In the genomic region with DNA sequence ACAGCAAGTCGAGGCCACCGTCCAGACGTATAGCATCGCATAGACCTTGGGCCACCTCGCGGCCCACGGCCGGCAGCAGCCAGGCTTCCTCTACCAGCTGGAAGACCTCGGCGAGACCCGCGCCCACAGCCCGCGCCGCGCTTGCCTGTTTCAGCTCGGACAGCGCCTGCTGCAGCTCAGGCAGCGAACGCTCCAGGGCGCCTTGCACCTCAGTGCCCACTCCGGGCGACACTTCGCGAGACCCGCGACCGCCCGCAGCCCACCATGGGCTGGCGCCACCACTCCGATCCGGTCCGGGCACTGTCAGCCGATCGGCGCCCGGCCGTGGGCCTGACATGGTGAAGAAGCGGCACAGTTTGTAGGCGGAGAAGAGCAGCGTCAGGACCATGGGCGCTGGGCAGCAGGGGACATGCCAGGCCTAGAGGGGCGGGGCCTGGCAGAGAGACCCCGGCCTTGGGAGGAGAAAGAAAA, we compare ENCODE assay signal across 8 mouse cellular contexts. TPM values are rescaled to one million over a fixed set of nuclear protein-coding genes. Genes with fewer than 3 reads are reported as not detected.
DNase-seq lines count a peak whose midpoint lies in the region; ATAC-seq and TF ChIP-seq lines count a peak whose summit lies in the region.

No protein-coding gene starts in this region.

- peak; percentile 76 for ATAC-seq in forebrain, embryonic 15.5 days (replicated peaks)
- ATAC-seq in stomach, embryonic 15.5 days (ENCODE audit: insufficient read depth, low FRiP score, low read depth), result no peak; the same call in 1 of the 2 replicates

- DNase-seq in liver, adult 2 months (ENCODE audit: extremely low read depth, low read depth, low spot score), result no peak
- no peak for DNase-seq in liver
- peak; percentile 26 for DNase-seq in kidney, postnatal 14 days
- peak; percentile 31 to 38 for DNase-seq in lung, postnatal 4 days
- DNase-seq in retina, postnatal 1 day, result no peak

- no peaks in the 10 kb centered on the region for H3K27me3 ChIP-seq in liver, adult 2 months (ENCODE audit: control insufficient read depth, insufficient read depth, low read length)
- H3K27me3 ChIP-seq in forebrain, embryonic 15.5 days, result no peaks in the 10 kb centered on the region
- peaks cover 35% of the 10 kb centered on the region for H3K27me3 ChIP-seq in stomach, embryonic 15.5 days (replicated peaks)

- TF ChIP-seq CTCF in liver, adult 2 months (IDR thresholded peaks at IDR 0.05; ENCODE audit: low read depth, low read length), result no peak
- no peak for TF ChIP-seq CTCF in bone marrow macrophage, adult 2 months (IDR thresholded peaks at IDR 0.05; ENCODE audit: low read depth, low read length)

- H3K4me3 ChIP-seq in liver, adult 2 months (ENCODE audit: insufficient read depth, low read depth, low read length), result peak overlapping the region; percentile 27; the same call in 1 of the 2 replicates
- H3K4me3 ChIP-seq in bone marrow macrophage, adult 2 months (ENCODE audit: insufficient read depth, low read length), result peak overlapping the region; percentile 59
- H3K4me3 ChIP-seq in forebrain, embryonic 15.5 days, result peak overlapping the region; percentile 92
- peak overlapping the region; percentile 52 for H3K4me3 ChIP-seq in stomach, embryonic 15.5 days (replicated peaks)

- peak overlapping the region; percentile 56 for H3K4me2 ChIP-seq in forebrain, embryonic 15.5 days (replicated peaks)
- peak overlapping the region; percentile 97 for H3K4me2 ChIP-seq in stomach, embryonic 15.5 days

- H3K27ac ChIP-seq in liver, adult 2 months (replicated peaks; ENCODE audit: insufficient read depth, low read depth, low read length), result no peak overlapping the region
- H3K27ac ChIP-seq in bone marrow macrophage, adult 2 months (ENCODE audit: insufficient read depth, low read depth, low read length), result no peak overlapping the region
- H3K27ac ChIP-seq in forebrain, embryonic 15.5 days (replicated peaks), result peak overlapping the region; percentile 96
- no peak overlapping the region for H3K27ac ChIP-seq in stomach, embryonic 15.5 days

- H3K36me3 ChIP-seq in liver, adult 2 months (ENCODE audit: control insufficient read depth, insufficient read depth, low read length), result peaks cover 5% of the 10 kb centered on the region
- H3K36me3 ChIP-seq in forebrain, embryonic 15.5 days, result no peaks in the 10 kb centered on the region
- no peaks in the 10 kb centered on the region for H3K36me3 ChIP-seq in stomach, embryonic 15.5 days

- peaks cover 13% of the 10 kb centered on the region; the same call in 1 of the 2 replicates for H3K79me2 ChIP-seq in liver, adult 2 months (ENCODE audit: control insufficient read depth, insufficient read depth, low read length)

- no peak overlapping the region; the same call in 1 of the 2 replicates for H3K9ac ChIP-seq in liver, adult 2 months (ENCODE audit: low read depth, low read length)
- peak overlapping the region; percentile 96 for H3K9ac ChIP-seq in forebrain, embryonic 15.5 days (replicated peaks)
- H3K9ac ChIP-seq in stomach, embryonic 15.5 days, result no peak overlapping the region

- 9% methylated on average over 43 of the region's 44 CpGs for WGBS in liver, adult 2 months
- under 1% methylated on average over 44 of the region's 44 CpGs for WGBS in forebrain, embryonic 15.5 days
- under 1% methylated on average over 44 of the region's 44 CpGs for WGBS in stomach, embryonic 15.5 days

- peaks cover 9% of the 10 kb centered on the region; the same call in 1 of the 2 replicates for H3K4me1 ChIP-seq in liver, adult 2 months (ENCODE audit: control insufficient read depth, insufficient read depth, low read length)
- H3K4me1 ChIP-seq in bone marrow macrophage, adult 2 months (ENCODE audit: control insufficient read depth, insufficient read depth, low read length), result 0 out of 2 replicates have a peak, but pooled peaks cover 4% of the 10 kb centered on the region
- peaks cover 30% of the 10 kb centered on the region for H3K4me1 ChIP-seq in forebrain, embryonic 15.5 days
- H3K4me1 ChIP-seq in stomach, embryonic 15.5 days, result peaks cover 14% of the 10 kb centered on the region

- H3K9me3 ChIP-seq in forebrain, embryonic 15.5 days, result no peaks in the 10 kb centered on the region
- no peaks in the 10 kb centered on the region for H3K9me3 ChIP-seq in stomach, embryonic 15.5 days

- no peak for TF ChIP-seq POLR2A in liver, adult 2 months (IDR thresholded peaks at IDR 0.05; ENCODE audit: extremely low read depth, insufficient read depth, low read length)
- TF ChIP-seq POLR2A in bone marrow macrophage, adult 2 months (IDR thresholded peaks at IDR 0.05; ENCODE audit: borderline replicate concordance, low read depth, low read length), result no peak

RNA-seq across cellular contexts. Expression of a gene that starts 0.4 kb away (rescaled TPM):
- 0.09 and 0.34 TPM in 2 replicates for total RNA-seq in liver, adult 2 months (2014; rRNA removed)
- polyA plus RNA-seq in liver, adult 2 months (2012; rRNA removed), result 0.21 and 0.24 TPM in 2 replicates
- polyA plus RNA-seq in bone marrow macrophage, adult 2 months (2012; ENCODE audit: insufficient read depth, insufficient read length, missing spikeins), result 1.5 and 2.0 TPM in 2 replicates
- polyA plus RNA-seq in forebrain, embryonic 15.5 days (2015; fragmentation: Nextera tagmentation; extraction: Ambion mirVana), result 48.3 and 54.8 TPM in 2 replicates
- 2.6 and 3.3 TPM in 2 replicates for polyA plus RNA-seq in stomach, embryonic 15.5 days (2015; fragmentation: Nextera tagmentation; extraction: Ambion mirVana)

RNA-seq across cellular contexts. Expression of a gene that starts 1.8 kb away (rescaled TPM):
- total RNA-seq in liver, adult 2 months (2014; rRNA removed), result 2,089 and 2,597 TPM in 2 replicates
- polyA plus RNA-seq in liver, adult 2 months (2012; rRNA removed), result 3,152 and 3,193 TPM in 2 replicates
- polyA plus RNA-seq in bone marrow macrophage, adult 2 months (2012; ENCODE audit: insufficient read depth, insufficient read length, missing spikeins), result not detected in 2 replicates
- polyA plus RNA-seq in forebrain, embryonic 15.5 days (2015; fragmentation: Nextera tagmentation; extraction: Ambion mirVana), result 69.0 and 76.3 TPM in 2 replicates
- polyA plus RNA-seq in stomach, embryonic 15.5 days (2015; fragmentation: Nextera tagmentation; extraction: Ambion mirVana), result 59.8 and 67.8 TPM in 2 replicates

RNA-seq across cellular contexts. Expression of a gene that starts 6.1 kb away (rescaled TPM):
- 0.34 and 0.37 TPM in 2 replicates for total RNA-seq in liver, adult 2 months (2014; rRNA removed)
- 0.36 and 0.91 TPM in 2 replicates for polyA plus RNA-seq in liver, adult 2 months (2012; rRNA removed)
- polyA plus RNA-seq in bone marrow macrophage, adult 2 months (2012; ENCODE audit: insufficient read depth, insufficient read length, missing spikeins), result not detected in 2 replicates
- polyA plus RNA-seq in forebrain, embryonic 15.5 days (2015; fragmentation: Nextera tagmentation; extraction: Ambion mirVana), result 0.41 TPM in 1 of 2 replicates, not detected in the other
- not detected in 2 replicates for polyA plus RNA-seq in stomach, embryonic 15.5 days (2015; fragmentation: Nextera tagmentation; extraction: Ambion mirVana)

RNA-seq across cellular contexts. Expression of a gene that starts 14.9 kb away (rescaled TPM):
- 7.7 and 10.8 TPM in 2 replicates for total RNA-seq in liver, adult 2 months (2014; rRNA removed)
- 5.9 and 6.1 TPM in 2 replicates for polyA plus RNA-seq in liver, adult 2 months (2012; rRNA removed)
- 21.9 TPM in 2 replicates for polyA plus RNA-seq in bone marrow macrophage, adult 2 months (2012; ENCODE audit: insufficient read depth, insufficient read length, missing spikeins)
- polyA plus RNA-seq in forebrain, embryonic 15.5 days (2015; fragmentation: Nextera tagmentation; extraction: Ambion mirVana), result 86.1 and 86.7 TPM in 2 replicates
- polyA plus RNA-seq in stomach, embryonic 15.5 days (2015; fragmentation: Nextera tagmentation; extraction: Ambion mirVana), result 45.5 and 47.2 TPM in 2 replicates

RNA-seq across cellular contexts. Expression of a gene that starts 14.9 kb away (rescaled TPM):
- 63.5 and 67.5 TPM in 2 replicates for total RNA-seq in liver, adult 2 months (2014; rRNA removed)
- 77.6 and 80.9 TPM in 2 replicates for polyA plus RNA-seq in liver, adult 2 months (2012; rRNA removed)
- polyA plus RNA-seq in bone marrow macrophage, adult 2 months (2012; ENCODE audit: insufficient read depth, insufficient read length, missing spikeins), result 26.1 and 27.0 TPM in 2 replicates
- 205 and 217 TPM in 2 replicates for polyA plus RNA-seq in forebrain, embryonic 15.5 days (2015; fragmentation: Nextera tagmentation; extraction: Ambion mirVana)
- polyA plus RNA-seq in stomach, embryonic 15.5 days (2015; fragmentation: Nextera tagmentation; extraction: Ambion mirVana), result 131 and 145 TPM in 2 replicates

Comparison
In these comparisons a context has a peak if more than half of its experiments do, and no peak if none do; other contexts are left out.
1. DNase-seq: peak in kidney, postnatal 14 days (single experiment) and lung, postnatal 4 days (2 of 2); none in liver, adult 2 months (single experiment), liver (single experiment) and retina, postnatal 1 day (single experiment).
2. H3K4me3 ChIP-seq: peak in every context shown above with its lines; median percentile 92 in forebrain, embryonic 15.5 days; 59 in bone marrow macrophage, adult 2 months; 52 in stomach, embryonic 15.5 days; 27 in liver, adult 2 months.
3. RNA of a gene that starts 0.4 kb away (polyA plus RNA-seq): 48.3 to 54.8 TPM in forebrain, embryonic 15.5 days; 2.6 to 3.3 TPM in stomach, embryonic 15.5 days, 1.5 to 2.0 TPM in bone marrow macrophage, adult 2 months and 0.21 to 0.24 TPM in liver, adult 2 months; every median in the first group is over 10 times any median in the second.
4. RNA of a gene that starts 1.8 kb away (polyA plus RNA-seq): 3,152 to 3,193 TPM in liver, adult 2 months, 69.0 to 76.3 TPM in forebrain, embryonic 15.5 days and 59.8 to 67.8 TPM in stomach, embryonic 15.5 days; not detected in bone marrow macrophage, adult 2 months; every median in the first group is over 10 times any median in the second.